Mouse (Mus musculus) heart, embryonic 11.5 days (tissue): ENCODE measurements around the gene Ckap4. TPM values are rescaled to one million over a fixed set of nuclear protein-coding genes. Genes with fewer than 3 reads are reported as not detected.
"Not testable (repeated sequence)": the region's sequence is repeated elsewhere in the genome, so short reads cannot be mapped to it uniquely, and the experiment has no call there.

Experiments
- ATAC-seq: fragments of 200-750 bp; cut with Nextera tagmentation; replicated peaks from 2 replicates; pipeline ENCODE4 v1.8.0; 2017; ENCODE audit warnings: moderate library complexity; ENCODE audit not compliant: insufficient number of reproducible peaks, low FRiP score, low TSS enrichment
- H3K27ac ChIP-seq: fragments of 300-500 bp; sonication (generic); 2 replicates; pipeline ENCODE4 v1.5.1; 2014; ENCODE audit warnings: mild to moderate bottlenecking, low read depth, low read length
- H3K27me3 ChIP-seq: fragments of 300-500 bp; sonication (generic); 2 replicates; pipeline ENCODE4 v1.6.1; 2014; ENCODE audit warnings: mild to moderate bottlenecking, low read length, mixed read lengths; ENCODE audit not compliant: control insufficient read depth, insufficient read depth
- H3K36me3 ChIP-seq: fragments of 300-500 bp; sonication (generic); 2 replicates; pipeline ENCODE4 v1.6.1; 2014; ENCODE audit warnings: mild to moderate bottlenecking, low read length, moderate library complexity, mixed read lengths; ENCODE audit not compliant: control insufficient read depth, insufficient read depth
- H3K4me1 ChIP-seq: fragments of 300-500 bp; sonication (generic); 2 replicates; pipeline ENCODE4 v1.6.1; 2014; ENCODE audit warnings: low read length; ENCODE audit not compliant: control insufficient read depth, insufficient read depth
- H3K4me2 ChIP-seq: fragments of 300-500 bp; sonication (generic); 2 replicates; pipeline ENCODE4 v1.6.1; 2014; ENCODE audit warnings: mild to moderate bottlenecking, moderate library complexity
- H3K4me3 ChIP-seq: fragments of 300-500 bp; sonication (generic); 2 replicates; pipeline ENCODE4 v1.5.1; 2014; ENCODE audit warnings: low read depth, low read length
- H3K9ac ChIP-seq: fragments of 300-500 bp; sonication (generic); 2 replicates; pipeline ENCODE4 v1.6.1; 2014; ENCODE audit warnings: mild to moderate bottlenecking, low read depth, low read length, moderate library complexity
- H3K9me3 ChIP-seq: fragments of 300-500 bp; sonication (generic); replicated peaks from 2 replicates; pipeline ENCODE4 v1.6.1; 2016; ENCODE audit warnings: low read length; ENCODE audit not compliant: control insufficient read depth
- WGBS: fragments of 180-500 bp; shearing (Covaris S2); extraction: QIAGEN DNeasy Blood & Tissue Kit; methylation state at CpG from one replicate; pipeline ENCODE4 v1.1.7; 2014; ENCODE audit not compliant: insufficient replicate concordance; 5-methylcytosine and 5-hydroxymethylcytosine counted together
- polyA plus RNA-seq: library from polyadenylated mRNA; unstranded; fragments of >200 nt; fragmentation: Nextera tagmentation; extraction: Ambion mirVana; gene quantifications from 2 replicates; pipeline ENCODE4 v1.2.1, GENCODE M21; 2014

Gene Ckap4
- polyA plus RNA-seq, 1 experiment from 2014 or later = 103 TPM

GRCm38 (mm10) chr10:84496805-84497204 lies 37.1 kb downstream of the Ckap4 start:
- WGBS = 77% methylated on average over 2 of the region's 2 CpGs
- H3K9ac ChIP-seq = no peak overlapping the region
- H3K27ac ChIP-seq = no peak overlapping the region
- no peaks in the 10 kb centered on the region for H3K36me3 ChIP-seq
- peaks cover 5% of the 10 kb centered on the region; the same call in 1 of the 2 replicates for H3K4me1 ChIP-seq
- no peak overlapping the region for H3K4me2 ChIP-seq
- no peak for ATAC-seq
- no peaks in the 10 kb centered on the region for H3K9me3 ChIP-seq
- no peak overlapping the region for H3K4me3 ChIP-seq
- H3K27me3 ChIP-seq = no peaks in the 10 kb centered on the region

DNA sequence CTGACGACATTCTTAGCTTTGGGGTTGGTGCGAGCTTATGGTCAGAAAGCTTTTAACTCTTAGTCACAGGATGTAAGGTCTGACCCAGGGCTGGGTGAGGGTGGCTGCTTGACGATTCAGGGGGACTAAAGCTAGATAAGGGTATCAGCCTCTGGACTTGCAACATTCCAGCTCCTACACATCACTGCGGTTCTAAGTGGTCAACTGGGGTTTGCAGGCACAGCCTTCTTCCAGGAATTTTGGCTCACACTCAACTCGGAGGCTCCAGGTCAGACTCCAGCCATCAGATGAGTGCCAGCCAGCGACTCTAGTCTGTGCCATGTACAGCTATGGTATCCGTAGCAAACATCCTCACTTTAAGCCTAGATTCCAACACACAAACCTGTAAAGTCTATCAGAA lies 39.4 kb downstream of the Ckap4 start:
- no peaks in the 10 kb centered on the region for H3K9me3 ChIP-seq
- no peak overlapping the region for H3K27ac ChIP-seq
- ATAC-seq = no peak
- no peaks in the 10 kb centered on the region for H3K36me3 ChIP-seq
- peaks cover 5% of the 10 kb centered on the region; the same call in 1 of the 2 replicates for H3K4me1 ChIP-seq
- H3K4me3 ChIP-seq = no peak overlapping the region
- H3K4me2 ChIP-seq = no peak overlapping the region
- 43% methylated on average over 7 of the region's 7 CpGs for whole genome bisulfite sequencing
- H3K9ac ChIP-seq = no peak overlapping the region
- H3K27me3 ChIP-seq = no peaks in the 10 kb centered on the region

DNA sequence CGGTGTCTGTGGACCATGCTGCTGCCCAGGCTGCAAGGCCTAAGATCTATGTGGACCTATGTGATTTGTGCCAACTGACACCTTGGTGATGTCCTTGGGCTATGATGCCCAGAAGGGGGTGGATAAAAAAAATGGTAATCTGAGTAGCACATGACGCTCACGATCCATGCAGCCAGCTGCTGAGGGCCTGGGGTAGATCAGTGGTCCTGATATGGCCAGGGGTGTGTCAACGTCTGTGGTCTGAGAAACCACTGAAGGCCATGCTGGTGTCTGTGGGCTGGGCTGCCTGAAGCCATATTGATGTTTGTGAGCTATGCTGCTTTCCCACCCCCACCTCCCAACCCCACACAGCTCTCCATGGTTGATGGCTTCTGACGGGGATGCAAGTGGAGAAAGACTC lies 43.7 kb downstream of the Ckap4 start:
- Histone ChIP-seq H3K9ac (no peak overlapping the region), H3K4me2 (no peak overlapping the region), H3K36me3 (no peaks in the 10 kb centered on the region), H3K9me3 (no peaks in the 10 kb centered on the region), H3K4me3 (no peak overlapping the region), H3K27ac (no peak overlapping the region), H3K27me3 (no peaks in the 10 kb centered on the region), H3K4me1 (peaks cover 5% of the 10 kb centered on the region; the same call in 1 of the 2 replicates)
- WGBS = 81% methylated on average over 5 of the region's 5 CpGs
- ATAC-seq = no peak

DNA sequence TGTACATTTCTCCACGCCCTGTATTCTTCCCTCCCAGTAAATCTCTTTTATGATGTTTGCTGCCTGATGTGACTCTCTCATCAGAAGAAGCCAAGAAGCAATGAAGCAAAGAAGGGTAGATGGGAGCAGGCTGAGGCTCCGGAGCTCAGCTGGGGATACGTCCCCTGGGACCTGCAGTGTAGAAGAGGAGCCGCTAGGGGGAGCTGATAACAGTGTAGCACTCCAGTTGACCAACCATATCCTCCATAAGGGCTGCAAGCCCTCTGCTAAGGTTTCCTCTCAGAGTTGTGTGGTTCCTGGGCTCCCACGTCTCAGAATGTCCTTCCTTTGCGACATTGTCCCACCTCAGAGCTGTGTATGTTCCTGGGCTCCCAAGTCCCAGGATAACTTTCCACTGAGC lies 45.5 kb downstream of the Ckap4 start:
- no peaks in the 10 kb centered on the region for H3K27me3 ChIP-seq
- H3K4me2 ChIP-seq = no peak overlapping the region
- H3K4me1 ChIP-seq = no peaks in the 10 kb centered on the region
- no peak overlapping the region for H3K27ac ChIP-seq
- no peak for ATAC-seq
- no peak overlapping the region for H3K9ac ChIP-seq
- 38% methylated on average over 6 of the region's 6 CpGs for WGBS
- no peaks in the 10 kb centered on the region for H3K9me3 ChIP-seq
- no peaks in the 10 kb centered on the region for H3K36me3 ChIP-seq
- no peak overlapping the region for H3K4me3 ChIP-seq

DNA sequence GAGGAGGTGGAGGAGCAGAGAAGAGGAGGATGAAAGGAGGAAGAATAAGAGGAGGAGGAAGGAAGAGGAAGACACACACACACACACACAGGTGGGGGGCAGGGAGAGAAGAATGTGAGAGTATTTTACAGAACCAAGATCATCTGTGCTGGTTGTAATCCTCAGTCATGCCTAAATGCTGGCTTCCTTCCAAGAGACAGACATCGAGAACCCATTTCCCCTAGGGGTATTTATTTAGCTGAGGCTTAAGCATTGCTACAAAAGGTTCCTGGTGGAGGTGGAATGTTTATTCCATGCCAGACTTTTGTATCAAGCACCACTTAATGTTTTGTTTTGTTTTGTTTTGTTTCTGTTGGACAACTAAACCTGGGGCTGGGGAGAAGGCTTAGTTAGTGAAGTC lies 49.2 kb downstream of the Ckap4 start:
- H3K27me3 ChIP-seq = no peaks in the 10 kb centered on the region
- no peaks in the 10 kb centered on the region for H3K36me3 ChIP-seq
- no peak overlapping the region for H3K4me2 ChIP-seq
- no peak overlapping the region for H3K4me3 ChIP-seq
- H3K9ac ChIP-seq = no peak overlapping the region
- no peak for ATAC-seq
- WGBS = 59% methylated on average over 1 of the region's 1 CpGs
- H3K27ac ChIP-seq = no peak overlapping the region
- no peaks in the 10 kb centered on the region for H3K9me3 ChIP-seq
- H3K4me1 ChIP-seq = peaks cover 5% of the 10 kb centered on the region

- Histone ChIP-seq H3K9ac (no peak overlapping the region), H3K4me2 (no peak overlapping the region), H3K4me1 (peaks cover 5% of the 10 kb centered on the region), H3K9me3 (no peaks in the 10 kb centered on the region), H3K27me3 (no peaks in the 10 kb centered on the region), H3K27ac (no peak overlapping the region), H3K36me3 (no peaks in the 10 kb centered on the region), H3K4me3 (no peak overlapping the region)
- no peak for ATAC-seq
- 76% methylated on average over 3 of the region's 3 CpGs for WGBS
These were observed 50.3 kb downstream of the Ckap4 start for GRCm38 (mm10) chr10:84483553-84483952.

DNA sequence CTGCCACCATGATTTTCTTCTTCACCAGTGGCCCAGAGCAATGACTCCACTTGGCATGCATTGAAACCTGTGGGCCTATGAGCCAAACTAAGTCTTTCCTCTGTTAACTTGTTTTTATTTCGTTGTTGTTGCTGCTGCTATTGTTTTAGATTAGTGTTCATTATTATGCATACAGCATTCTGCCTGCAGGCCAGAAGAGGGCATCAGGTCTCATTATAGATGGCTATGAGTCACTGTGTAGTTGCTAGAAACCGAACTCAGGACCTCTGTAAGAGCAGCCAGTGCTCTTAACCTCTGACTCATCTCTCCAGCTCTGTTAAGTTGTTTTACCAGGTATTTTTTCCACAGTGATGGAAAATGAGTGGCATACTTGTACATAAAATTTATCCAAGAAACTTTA lies 50.8 kb downstream of the Ckap4 start:
- 73% methylated on average over 2 of the region's 2 CpGs for WGBS
- Histone ChIP-seq H3K9me3 (no peaks in the 10 kb centered on the region), H3K9ac (no peak overlapping the region), H3K4me2 (no peak overlapping the region), H3K27me3 (no peaks in the 10 kb centered on the region), H3K4me3 (no peak overlapping the region), H3K36me3 (no peaks in the 10 kb centered on the region), H3K4me1 (peaks cover 5% of the 10 kb centered on the region), H3K27ac (no peak overlapping the region)
- ATAC-seq = no peak

DNA sequence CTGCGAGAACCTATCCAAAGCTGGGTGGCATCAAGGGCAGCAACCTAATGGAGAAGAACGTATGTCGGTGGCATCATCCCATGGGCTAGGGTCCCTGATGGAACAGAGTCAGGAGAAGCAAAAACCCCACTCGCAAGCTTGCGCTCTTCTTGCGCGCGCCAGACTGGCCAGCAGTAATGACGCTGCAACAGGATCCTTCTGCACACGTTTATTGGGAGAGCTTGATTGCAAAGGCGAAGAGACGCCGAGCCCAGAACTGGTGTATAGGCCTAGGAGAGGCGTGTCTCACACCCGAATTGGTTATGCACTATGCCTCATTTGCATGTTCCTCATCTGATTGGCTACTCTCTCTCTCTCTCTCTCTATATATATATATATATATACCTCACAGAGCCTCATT lies 51.4 kb downstream of the Ckap4 start:
- ATAC-seq, H3K9me3 ChIP-seq, H3K27ac ChIP-seq, H3K4me3 ChIP-seq, H3K27me3 ChIP-seq, H3K36me3 ChIP-seq, H3K4me2 ChIP-seq, H3K9ac ChIP-seq: not testable (repeated sequence)
- H3K4me1 ChIP-seq = peaks cover 11% of the 10 kb centered on the region
- WGBS = 91% methylated on average over 15 of the region's 15 CpGs

GRCm38 (mm10) chr10:84481327-84481671 lies 52.6 kb downstream of the Ckap4 start:
- peaks cover 13% of the 10 kb centered on the region for H3K4me1 ChIP-seq
- WGBS = 67% methylated on average over 5 of the region's 5 CpGs

More at GRCm38 (mm10) chr10:84481327-84481671, 52.6 kb downstream of the Ckap4 start:
- H3K9ac ChIP-seq = no peak overlapping the region
- peak overlapping the region; percentile 54 for H3K27ac ChIP-seq
- no peaks in the 10 kb centered on the region for H3K36me3 ChIP-seq
- ATAC-seq = no peak
- H3K4me3 ChIP-seq = no peak overlapping the region
- no peaks in the 10 kb centered on the region for H3K27me3 ChIP-seq
- no peak overlapping the region; the same call in 1 of the 2 replicates for H3K4me2 ChIP-seq
- H3K9me3 ChIP-seq = no peaks in the 10 kb centered on the region
